Mouse (Mus musculus): ENCODE measurements around the gene Golga4.

DNA sequence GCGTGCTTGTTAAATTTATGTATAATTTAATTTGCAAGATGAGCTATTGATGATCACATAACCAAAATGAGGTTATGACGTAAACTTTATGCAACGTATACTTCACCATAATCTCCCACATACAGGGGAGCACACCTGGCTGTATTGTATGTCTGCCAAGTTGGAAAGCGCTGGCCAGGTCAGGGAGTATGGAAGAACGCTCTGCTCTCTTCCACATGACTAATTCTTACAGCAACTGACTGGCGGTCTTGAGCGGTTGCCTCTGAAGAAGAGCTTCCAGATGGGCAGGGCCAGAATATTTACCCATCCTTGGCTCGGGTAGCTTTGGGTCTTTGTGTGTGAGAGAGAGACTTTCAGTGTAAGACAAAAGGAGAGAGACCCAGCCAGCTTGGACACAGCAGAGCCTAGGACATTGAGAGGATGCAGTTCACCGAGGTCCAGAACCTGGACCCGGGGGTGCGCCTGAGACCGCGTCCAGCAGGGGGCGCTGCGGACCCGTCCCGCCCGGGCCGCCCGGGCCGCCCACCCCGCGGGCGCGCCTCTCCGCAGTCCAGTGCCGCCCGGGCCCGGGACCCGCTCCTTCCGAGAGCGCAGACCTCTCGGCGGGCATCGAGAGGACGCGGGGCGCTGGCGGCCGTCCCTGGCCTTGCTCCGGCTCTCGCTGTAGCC, 100.2 kb downstream of the Golga4 start, which contains the start of gene Itga9:
- TF ChIP-seq MYOG (IDR thresholded peaks at IDR 0.05; ENCODE audit: control insufficient read depth in 1 of 3, insufficient read depth in 1 of 3, insufficient read length in 2 of 3, low read depth in 2 of 3) = no peak
- TF ChIP-seq POLR2A (IDR thresholded peaks at IDR 0.05; ENCODE audit: insufficient read length, low read depth) = no peak
- no peak for TF ChIP-seq TCF12 (IDR thresholded peaks at IDR 0.05; ENCODE audit: insufficient read depth, poor library complexity, severe bottlenecking)
- TF ChIP-seq MYOD1 (IDR thresholded peaks at IDR 0.05; ENCODE audit: control insufficient read depth in 1 of 3, insufficient read length in 2 of 3, low read depth in 2 of 3) = no peak
- TF ChIP-seq USF1 (IDR thresholded peaks at IDR 0.05; ENCODE audit: low read depth) = no peak
- no peak for TF ChIP-seq MAX (IDR thresholded peaks at IDR 0.05; ENCODE audit: low read depth)
- TF ChIP-seq E2F4 (IDR thresholded peaks at IDR 0.05; ENCODE audit: insufficient read depth) = no peak
- TF ChIP-seq POLR2AphosphoS2 (IDR thresholded peaks at IDR 0.05; ENCODE audit: insufficient read length, low read depth) = no peak
- no peak for TF ChIP-seq CEBPB (IDR thresholded peaks at IDR 0.05; ENCODE audit: insufficient read depth, poor library complexity, severe bottlenecking)
